Mouse (Mus musculus) forebrain, embryonic 11.5 days (tissue): Measurements from ENCODE around the gene Pgpep1. TPM values are rescaled to one million over a fixed set of nuclear protein-coding genes. Genes with fewer than 3 reads are reported as not detected.
A peak's percentile ranks its signal among the peaks of the same experiment; 100 is the strongest.

ENCODE experiments used
- ATAC-seq: fragments of 200-750 bp; cut with Nextera tagmentation; replicated peaks from 2 replicates; pipeline ENCODE4 v1.8.0; 2017; ENCODE audit warnings: moderate TSS enrichment; ENCODE audit not compliant: low FRiP score
- DNase-seq: peaks from one replicate; pipeline ENCODE4 v3.0.0-alpha.2; 2017; ENCODE audit warnings: low spot score
- H3K27ac ChIP-seq: fragments of 300-500 bp; sonication (generic); 2 replicates; pipeline ENCODE4 v1.5.1; 2014; ENCODE audit warnings: low read depth, low read length
- H3K27me3 ChIP-seq: fragments of 300-500 bp; sonication (generic); 2 replicates; pipeline ENCODE4 v1.6.1; 2014; ENCODE audit warnings: mild to moderate bottlenecking, low read length, mixed read lengths; ENCODE audit not compliant: control insufficient read depth, insufficient read depth
- H3K36me3 ChIP-seq: fragments of 300-500 bp; sonication (generic); 2 replicates; pipeline ENCODE4 v1.6.1; 2014; ENCODE audit warnings: mild to moderate bottlenecking, low read length, moderate library complexity, mixed read lengths; ENCODE audit not compliant: control insufficient read depth, insufficient read depth
- H3K4me1 ChIP-seq: fragments of 300-500 bp; sonication (generic); replicated peaks from 2 replicates; pipeline ENCODE4 v1.6.1; 2014; ENCODE audit warnings: low read length, mixed read lengths; ENCODE audit not compliant: control insufficient read depth, insufficient read depth
- H3K4me2 ChIP-seq: fragments of 300-500 bp; sonication (generic); 2 replicates; pipeline ENCODE4 v1.6.1; 2014; ENCODE audit warnings: low read depth, mild to moderate bottlenecking, low read length, moderate library complexity, mixed read lengths; ENCODE audit not compliant: severe bottlenecking
- H3K4me3 ChIP-seq: fragments of 300-500 bp; sonication (generic); 2 replicates; pipeline ENCODE4 v1.5.1; 2014; ENCODE audit warnings: low read depth, low read length
- H3K9ac ChIP-seq: fragments of 300-500 bp; sonication (generic); 2 replicates; pipeline ENCODE4 v1.6.1; 2014; ENCODE audit warnings: low read length
- H3K9me3 ChIP-seq: fragments of 300-500 bp; sonication (generic); 2 replicates; pipeline ENCODE4 v1.6.1; 2016; ENCODE audit warnings: low read length, mixed read lengths; ENCODE audit not compliant: control insufficient read depth
- WGBS: fragments of 180-500 bp; shearing (Covaris S2); extraction: QIAGEN DNeasy Blood & Tissue Kit; methylation state at CpG from one replicate; pipeline ENCODE4 v1.1.7; 2014; 5-methylcytosine and 5-hydroxymethylcytosine counted together
- polyA plus RNA-seq: library from polyadenylated mRNA; unstranded; fragments of >200 nt; fragmentation: Nextera tagmentation; extraction: Ambion mirVana; gene quantifications from 2 replicates; pipeline ENCODE4 v1.2.1, GENCODE M21; 2014

The Pgpep1 gene
- 70.9 and 73.8 TPM in 2 replicates for polyA plus RNA-seq

GRCm38 (mm10) chr8:70660273-70660725, at the start of gene Pgpep1:
Pgpep1 (minus strand) TSS chr8:70660388.
- peak; percentile 56 for ATAC-seq
- no peaks in the 10 kb centered on the region for H3K9me3 ChIP-seq
- H3K4me1 ChIP-seq = peaks cover 20% of the 10 kb centered on the region
- 2% methylated on average over 14 of the region's 14 CpGs for WGBS
- no peaks in the 10 kb centered on the region for H3K36me3 ChIP-seq
- H3K4me2 ChIP-seq = peak within 1 kb of the TSS; percentile 85
- peak within 1 kb of the TSS; percentile 80 for H3K9ac ChIP-seq
- peak within 1 kb of the TSS; percentile 37; the same call in 1 of the 2 replicates for H3K27ac ChIP-seq
- H3K4me3 ChIP-seq = peak within 1 kb of the TSS; percentile 75
- peak; percentile 73 for DNase-seq
- no peaks in the 10 kb centered on the region for H3K27me3 ChIP-seq

GRCm38 (mm10) chr8:70709794-70710193, 49.6 kb upstream of the Pgpep1 start:
- ATAC-seq = no peak
- 89% methylated on average over 9 of the region's 9 CpGs for WGBS

GRCm38 (mm10) chr8:70708281-70708680, 48.1 kb upstream of the Pgpep1 start:
- Histone ChIP-seq H3K4me1 (no peaks in the 10 kb centered on the region), H3K9ac (no peak overlapping the region), H3K4me2 (no peak overlapping the region), H3K4me3 (no peak overlapping the region), H3K27me3 (no peaks in the 10 kb centered on the region), H3K9me3 (no peaks in the 10 kb centered on the region), H3K27ac (no peak overlapping the region), H3K36me3 (no peaks in the 10 kb centered on the region)
- WGBS = 87% methylated on average over 14 of the region's 14 CpGs
- ATAC-seq = no peak
- DNase-seq = no peak

More at GRCm38 (mm10) chr8:70709794-70710193, 49.6 kb upstream of the Pgpep1 start:
- no peaks in the 10 kb centered on the region for H3K9me3 ChIP-seq
- H3K4me1 ChIP-seq = no peaks in the 10 kb centered on the region
- no peak overlapping the region for H3K9ac ChIP-seq
- no peaks in the 10 kb centered on the region for H3K27me3 ChIP-seq
- no peak overlapping the region for H3K4me3 ChIP-seq
- no peak overlapping the region for H3K27ac ChIP-seq
- no peak overlapping the region for H3K4me2 ChIP-seq
- H3K36me3 ChIP-seq = no peaks in the 10 kb centered on the region
- no peak for DNase-seq

GRCm38 (mm10) chr8:70703287-70703686, 43.1 kb upstream of the Pgpep1 start, which contains the start of gene Iqcn:
Iqcn (plus strand) TSS chr8:70703457.
- no peak for ATAC-seq
- H3K36me3 ChIP-seq = no peaks in the 10 kb centered on the region
- no peak for DNase-seq
- H3K9ac ChIP-seq = no peak within 1 kb of the TSS
- WGBS = 93% methylated on average over 3 of the region's 3 CpGs
- no peak within 1 kb of the TSS for H3K4me3 ChIP-seq
- H3K27me3 ChIP-seq = no peaks in the 10 kb centered on the region
- no peaks in the 10 kb centered on the region for H3K9me3 ChIP-seq
- H3K27ac ChIP-seq = no peak within 1 kb of the TSS
- no peak within 1 kb of the TSS for H3K4me2 ChIP-seq
- peaks cover 6% of the 10 kb centered on the region for H3K4me1 ChIP-seq

GRCm38 (mm10) chr8:70702842-70703182, 42.6 kb upstream of the Pgpep1 start:
- ATAC-seq = no peak
- H3K27ac ChIP-seq = no peak overlapping the region
- H3K9me3 ChIP-seq = no peaks in the 10 kb centered on the region
- no peak overlapping the region for H3K4me3 ChIP-seq
- 88% methylated on average over 3 of the region's 3 CpGs for WGBS
- DNase-seq = no peak
- no peaks in the 10 kb centered on the region for H3K36me3 ChIP-seq
- no peaks in the 10 kb centered on the region for H3K27me3 ChIP-seq
- H3K4me1 ChIP-seq = peaks cover 9% of the 10 kb centered on the region
- no peak overlapping the region for H3K9ac ChIP-seq
- H3K4me2 ChIP-seq = no peak overlapping the region

GRCm38 (mm10) chr8:70701982-70702841, 42.0 kb upstream of the Pgpep1 start:
- ATAC-seq (no peak), DNase-seq (no peak)
- Histone ChIP-seq H3K27me3 (no peaks in the 10 kb centered on the region), H3K9me3 (no peaks in the 10 kb centered on the region), H3K9ac (no peak overlapping the region), H3K4me3 (no peak overlapping the region), H3K36me3 (no peaks in the 10 kb centered on the region), H3K4me2 (no peak overlapping the region), H3K27ac (no peak overlapping the region), H3K4me1 (peaks cover 15% of the 10 kb centered on the region)
- WGBS = 92% methylated on average over 2 of the region's 2 CpGs

- Histone ChIP-seq H3K36me3 (no peaks in the 10 kb centered on the region), H3K4me1 (peaks cover 24% of the 10 kb centered on the region), H3K4me2 (peak overlapping the region; percentile 49), H3K4me3 (peak overlapping the region; percentile 91), H3K9ac (peak overlapping the region; percentile 87), H3K27ac (peak overlapping the region; percentile 96; the same call in 1 of the 2 replicates), H3K9me3 (no peaks in the 10 kb centered on the region), H3K27me3 (no peaks in the 10 kb centered on the region)
- DNase-seq (no peak), ATAC-seq (no peak)
- 59% methylated on average over 10 of the region's 10 CpGs for WGBS
Measured at GRCm38 (mm10) chr8:70701048-70701981, 41.1 kb upstream of the Pgpep1 start.

- Histone ChIP-seq H3K4me1 (peaks cover 32% of the 10 kb centered on the region), H3K36me3 (no peaks in the 10 kb centered on the region), H3K4me3 (peak overlapping the region; percentile 91), H3K27me3 (no peaks in the 10 kb centered on the region), H3K9me3 (no peaks in the 10 kb centered on the region), H3K27ac (peak overlapping the region; percentile 96; the same call in 1 of the 2 replicates), H3K4me2 (peak overlapping the region; percentile 49), H3K9ac (peak overlapping the region; percentile 87)
- peak; percentile 19 for ATAC-seq
- DNase-seq = peak; percentile 95
- under 1% methylated on average over 20 of the region's 20 CpGs for WGBS
Measured at GRCm38 (mm10) chr8:70700555-70700922, 40.4 kb upstream of the Pgpep1 start.
